Mouse (Mus musculus) CD4-positive, CD25-positive, alpha-beta regulatory T cell, adult 2 months (primary cell): ENCODE data around the gene Cdh22.
A peak's percentile ranks its signal among the peaks of the same experiment; 100 is the strongest.

ENCODE experiments used
- DNase-seq: peaks from one replicate; pipeline ENCODE4 v3.0.0-alpha.2; 2012; ENCODE audit warnings: low read depth, low spot score

The Cdh22 gene

DNA sequence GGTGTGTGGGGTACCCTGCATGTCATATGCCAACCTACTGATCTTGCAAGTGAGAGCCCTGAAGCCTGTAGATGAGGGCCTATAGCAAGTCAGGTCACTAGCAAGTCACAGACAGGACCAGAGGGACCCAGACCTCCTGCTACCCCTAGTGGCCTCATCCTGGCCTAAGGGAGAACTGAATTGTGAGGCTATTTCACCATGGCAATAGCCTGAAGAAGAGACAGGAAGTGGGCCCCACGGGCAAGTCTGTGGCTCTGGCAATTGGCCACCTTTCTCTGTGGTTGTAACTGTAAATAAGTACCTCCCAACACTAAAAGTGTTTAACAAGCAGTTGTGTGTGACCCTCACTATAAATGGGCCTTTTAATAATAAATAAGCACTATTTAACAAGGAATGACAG, 16.2 kb upstream of the Cdh22 start:
- DNase-seq: no peak

DNA sequence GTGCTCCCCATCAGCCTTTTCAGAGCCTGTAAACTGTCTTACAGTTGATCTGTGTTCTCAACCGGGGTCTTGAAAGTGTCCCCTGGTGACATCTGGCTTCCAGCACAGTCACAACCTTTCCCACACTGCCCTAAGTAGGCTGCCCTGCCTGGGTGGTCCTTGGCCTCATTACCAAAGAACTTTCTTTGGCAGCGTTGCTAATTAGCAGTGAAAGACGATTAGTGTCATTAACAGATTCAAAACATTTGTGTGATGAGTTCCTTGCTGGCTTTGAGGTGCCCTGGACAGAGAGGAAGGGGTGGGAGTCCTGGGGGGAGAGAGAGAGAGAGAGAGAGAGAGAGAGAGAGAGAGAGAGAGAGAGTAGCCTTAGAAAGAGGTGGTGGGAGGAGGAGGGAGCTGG, 14.3 kb upstream of the Cdh22 start:
- DNase-seq: no peak

DNA sequence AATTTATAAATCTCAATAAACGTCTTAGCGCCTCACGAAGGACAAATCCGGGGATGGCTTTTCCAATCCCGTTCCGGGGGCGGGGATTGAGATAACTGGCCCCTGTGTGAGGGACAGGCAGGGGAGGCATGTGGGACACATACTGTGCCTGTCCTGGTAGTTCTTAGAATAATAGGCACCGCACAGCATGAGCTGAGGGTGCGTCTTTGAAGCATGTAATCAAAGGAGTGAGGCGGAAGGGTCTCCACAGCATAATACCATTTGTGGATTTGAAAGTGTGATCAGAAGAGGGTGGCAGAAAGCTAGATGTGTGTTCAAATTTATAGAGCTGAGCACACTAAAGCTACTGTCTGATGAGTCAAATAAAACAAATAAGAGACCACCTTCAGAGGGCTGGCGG, 11.7 kb upstream of the Cdh22 start:
- DNase-seq: no peak

DNA sequence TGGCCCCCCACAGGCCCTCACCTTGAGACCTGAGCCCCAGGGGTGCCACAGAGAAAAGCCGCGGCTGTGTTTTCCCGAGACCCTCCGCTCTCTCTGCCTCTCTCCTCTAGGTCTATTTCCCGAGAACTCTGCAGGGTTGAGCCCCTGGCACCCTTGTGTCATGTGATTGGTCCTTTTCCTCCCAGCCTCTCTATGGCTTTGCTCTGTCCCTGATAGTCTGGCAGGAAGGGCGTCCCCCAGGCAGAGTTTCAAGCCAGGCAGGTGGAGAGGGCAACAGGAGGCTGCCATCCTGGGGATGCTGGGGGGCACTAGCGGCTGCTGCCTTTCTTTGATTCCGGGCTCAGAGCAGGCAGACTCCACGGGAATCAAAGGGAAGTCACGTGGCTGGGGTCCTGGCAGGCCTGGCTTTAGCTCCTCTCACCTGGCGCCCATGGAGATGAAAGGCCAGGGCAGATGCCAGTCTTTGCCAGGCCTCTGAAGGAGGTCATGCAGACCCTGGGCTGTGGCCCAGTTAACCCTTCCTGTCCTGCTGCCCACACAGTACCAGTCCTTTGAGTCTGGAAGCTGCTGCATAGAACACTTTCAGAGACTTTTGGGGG, 8.6 kb upstream of the Cdh22 start:
- DNase-seq: no peak

DNA sequence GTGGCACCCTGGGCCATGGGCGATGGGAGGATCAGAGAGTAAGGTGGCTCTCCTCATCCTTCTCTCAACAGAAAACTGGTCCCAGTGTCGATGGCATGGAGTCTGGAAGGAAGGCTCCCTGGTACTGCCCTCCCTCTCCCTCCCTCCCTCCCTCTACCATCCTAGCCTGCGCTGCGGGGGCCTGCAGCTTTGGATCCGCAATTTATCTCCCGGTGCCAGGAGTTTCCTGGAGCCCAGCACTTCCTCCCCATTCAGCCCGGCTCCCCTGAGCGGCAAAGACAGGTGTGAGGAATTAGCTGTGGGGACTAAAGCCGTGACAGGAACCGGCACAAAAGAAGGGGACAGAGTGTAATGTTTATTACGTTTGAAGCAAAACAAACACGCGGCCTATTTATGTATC, 7.9 kb upstream of the Cdh22 start:
- no peak for DNase-seq

DNA sequence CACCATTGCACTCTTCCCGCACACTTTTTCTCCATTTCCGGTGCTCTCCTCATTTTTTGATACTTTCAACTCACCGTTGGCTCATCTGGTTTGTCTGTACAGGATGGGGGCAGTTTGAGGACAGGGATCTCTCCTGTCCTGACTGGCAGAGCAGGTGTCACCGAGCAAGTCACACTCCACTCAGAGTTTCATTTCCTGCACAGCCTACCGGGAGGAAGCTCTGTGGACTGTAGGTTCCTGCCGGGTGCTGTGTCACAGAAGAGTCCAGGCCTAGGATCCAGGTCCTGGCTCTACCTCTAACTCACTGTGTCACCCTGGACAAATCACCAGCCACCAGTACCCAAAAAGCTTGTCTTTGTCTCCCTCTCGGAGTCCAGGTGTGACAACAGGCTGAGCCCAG, 7.1 kb upstream of the Cdh22 start:
- no peak for DNase-seq

DNA sequence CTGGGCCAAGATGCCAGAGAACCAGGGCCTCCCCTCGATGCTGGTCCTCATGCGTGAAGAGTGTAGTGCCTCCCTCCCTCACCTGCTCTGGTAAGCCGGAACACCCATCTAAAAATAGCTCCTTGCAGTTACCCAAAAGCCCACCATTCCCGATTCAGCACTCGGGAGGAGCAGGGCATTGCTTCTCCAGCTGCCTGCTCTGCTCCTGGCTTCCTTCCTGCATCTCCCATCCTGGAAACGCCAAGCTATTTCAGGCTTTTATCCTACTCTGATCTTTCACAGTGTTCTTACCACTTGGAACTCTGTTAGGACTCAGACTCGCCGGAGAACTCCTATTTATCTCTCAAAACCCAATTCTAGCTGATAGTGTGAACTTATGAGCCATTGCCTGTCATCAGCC, 5.7 kb upstream of the Cdh22 start:
- DNase-seq: no peak

GRCm38 (mm10) chr2:165239533-165240144, 5.0 kb upstream of the Cdh22 start:
- DNase-seq: no peak

- no peak for DNase-seq
These were observed 3.9 kb upstream of the Cdh22 start for GRCm38 (mm10) chr2:165238416-165239145.

- no peak for DNase-seq
These were observed 401 bp downstream of the Cdh22 start for GRCm38 (mm10) chr2:165234291-165234612.

DNA sequence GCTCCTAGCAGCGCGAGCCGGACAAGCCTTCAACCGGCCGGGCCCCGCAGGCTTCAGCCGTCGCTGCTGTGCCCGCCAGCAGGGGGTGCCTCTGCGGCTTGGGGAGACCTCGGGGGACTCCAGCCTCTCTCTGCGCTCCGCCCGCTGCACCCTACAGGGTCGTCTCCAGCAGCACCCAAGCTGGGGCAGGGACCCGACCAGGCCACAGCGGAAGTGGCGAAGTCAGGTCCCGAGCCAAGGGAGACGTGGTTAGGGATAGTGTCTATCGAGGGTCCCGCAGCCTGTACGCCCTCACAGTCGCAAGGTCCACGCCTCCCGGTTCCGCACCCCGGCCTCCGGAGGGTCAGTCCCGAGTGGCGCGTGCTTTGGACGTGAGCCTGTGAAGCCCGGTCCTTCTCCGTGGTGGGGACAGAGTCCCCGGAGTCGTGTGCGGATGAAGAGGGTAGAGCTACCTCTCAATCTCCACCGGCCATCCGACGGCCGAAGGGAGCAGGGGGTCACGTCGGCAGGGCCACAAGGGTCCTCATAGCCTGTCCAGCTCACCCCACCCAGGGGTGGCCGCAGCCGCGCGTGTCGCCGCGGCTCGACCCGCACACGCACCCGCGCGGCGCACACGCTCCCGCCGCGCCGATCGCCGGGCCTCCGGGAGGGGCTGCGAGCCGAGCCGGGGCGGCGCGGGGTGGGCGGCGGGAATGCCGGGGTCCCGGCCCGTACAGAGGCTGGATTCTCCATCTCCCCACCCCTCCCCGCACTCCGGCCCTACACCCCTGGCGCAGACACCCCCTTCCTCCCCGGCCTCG, 962 bp downstream of the Cdh22 start:
- DNase-seq: peak; percentile 54

DNA sequence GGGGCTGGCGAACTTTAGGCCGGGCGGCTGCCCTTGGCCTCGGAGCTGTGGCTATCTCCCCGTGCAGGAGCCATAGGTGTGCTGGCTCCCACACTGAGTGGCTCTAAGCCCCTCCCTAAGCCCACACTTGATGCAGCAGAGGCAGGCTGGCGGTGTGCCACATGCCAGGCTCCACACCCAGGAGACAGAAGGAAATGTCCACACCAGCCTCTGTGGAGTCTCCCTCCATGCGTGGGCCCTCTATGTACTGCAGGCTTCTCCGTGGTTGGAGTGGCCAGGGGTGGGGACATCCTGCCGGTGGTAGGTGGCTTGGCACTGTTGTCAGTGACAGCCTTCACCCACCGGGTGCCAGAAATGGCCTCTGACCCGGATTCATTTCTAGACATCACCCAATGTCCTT, 5.6 kb downstream of the Cdh22 start:
- no peak for DNase-seq

- no peak for DNase-seq
These were observed 10.8 kb downstream of the Cdh22 start for GRCm38 (mm10) chr2:165223837-165224236.

DNA sequence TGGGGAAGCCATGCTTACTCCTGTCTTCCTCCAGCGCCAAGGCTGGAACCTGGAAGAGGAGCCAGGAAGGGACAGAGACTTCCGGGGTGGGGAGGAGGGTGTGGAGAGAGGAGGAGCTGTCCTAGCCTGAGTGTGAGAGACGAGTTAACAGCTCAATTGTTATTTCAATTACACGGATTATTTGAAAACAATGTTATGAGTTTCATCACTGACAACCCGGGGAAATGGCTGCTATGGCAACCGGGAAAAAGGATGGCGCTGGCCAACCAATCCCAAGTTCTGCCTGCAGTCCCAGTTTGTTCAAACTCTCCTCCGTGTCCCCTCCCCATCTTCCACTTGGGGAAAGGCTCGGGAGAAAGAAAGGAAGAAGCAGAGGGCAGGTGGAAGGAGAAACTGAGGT, 12.7 kb downstream of the Cdh22 start:
- DNase-seq: no peak

GRCm38 (mm10) chr2:165220347-165220945, 14.2 kb downstream of the Cdh22 start:
- no peak for DNase-seq

GRCm38 (mm10) chr2:165218954-165219353, 15.7 kb downstream of the Cdh22 start:
- DNase-seq: no peak

GRCm38 (mm10) chr2:165217361-165218149, 17.1 kb downstream of the Cdh22 start:
- no peak for DNase-seq

DNA sequence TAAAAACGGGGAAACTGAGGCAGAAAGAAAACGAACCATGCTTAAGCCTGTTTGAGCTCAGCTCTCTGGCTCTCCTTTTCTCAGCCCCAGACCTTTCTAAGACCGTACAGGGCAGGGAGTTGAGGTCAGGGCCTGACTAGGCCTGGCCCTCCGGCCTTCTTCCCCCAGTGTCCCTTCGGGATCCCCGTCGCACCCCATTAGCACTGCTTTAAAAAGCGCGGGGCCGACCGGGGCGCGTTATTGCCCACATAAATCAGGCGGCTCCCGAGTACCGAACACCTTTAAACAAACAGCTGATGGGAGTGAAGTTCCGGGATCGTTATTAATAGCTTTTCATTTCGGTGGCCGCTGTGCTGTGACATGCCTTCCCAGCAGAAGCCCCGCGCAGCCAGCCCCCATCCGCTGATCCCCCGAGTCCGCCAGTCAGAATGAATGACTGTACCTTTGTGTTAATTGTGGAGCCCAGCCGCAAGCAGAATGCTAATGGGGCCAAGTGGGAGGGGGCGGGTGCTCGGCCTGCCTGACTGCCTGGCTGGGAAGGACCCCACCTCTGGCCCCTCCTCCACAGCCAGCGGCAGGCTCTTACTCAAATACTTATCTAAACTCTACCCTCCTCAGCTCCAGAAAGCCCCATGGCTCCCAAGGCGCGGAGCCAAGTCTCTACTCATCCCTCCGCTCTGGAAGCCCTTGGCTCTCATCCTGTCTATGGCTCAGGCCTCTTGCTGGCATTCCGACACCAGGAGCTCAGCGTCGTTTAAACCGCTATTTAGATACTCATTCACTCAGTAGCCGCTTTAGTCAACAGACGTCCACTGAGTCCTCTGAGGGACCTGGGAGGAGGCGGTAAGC, 19.3 kb downstream of the Cdh22 start:
- DNase-seq: no peak

- DNase-seq: no peak
These were observed 23.1 kb downstream of the Cdh22 start for GRCm38 (mm10) chr2:165211426-165212079.

- no peak for DNase-seq
These were observed 23.7 kb downstream of the Cdh22 start for GRCm38 (mm10) chr2:165210948-165211347.
